Mouse (Mus musculus) embryonic fibroblast, embryonic 13.5 days (primary cell): ENCODE data around the gene Mindy3.

ENCODE experiments used
- CTCF ChIP-seq: IDR thresholded peaks from 2 replicates; pipeline ENCODE4 v1.5.1; 2011; ENCODE audit warnings: mild to moderate bottlenecking, control low read depth, low read length, moderate library complexity, borderline replicate concordance; ENCODE audit not compliant: insufficient read depth
- POLR2A ChIP-seq: IDR thresholded peaks from 2 replicates; pipeline ENCODE4 v1.6.1; 2011; ENCODE audit warnings: low read depth, mild to moderate bottlenecking, control low read depth, low read length, moderate library complexity

DNA sequence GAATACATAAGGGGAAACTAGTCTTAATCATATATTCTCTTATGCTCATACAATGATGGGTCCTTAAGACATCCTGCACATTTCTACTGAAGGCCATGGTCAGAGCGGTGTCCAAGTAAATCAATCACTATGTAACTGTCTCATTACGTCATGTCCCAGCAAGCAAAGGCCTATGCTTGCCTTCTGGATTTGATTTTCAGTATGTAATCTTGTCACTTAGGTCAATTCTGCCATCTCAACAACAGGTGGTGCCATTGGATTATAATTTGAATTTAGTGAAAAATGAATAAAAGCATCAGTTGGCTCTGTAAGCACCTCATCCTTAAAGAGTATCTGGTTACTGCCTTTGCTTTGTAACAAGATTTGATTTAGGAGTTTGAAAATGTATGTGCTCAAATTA lies 18.9 kb upstream of the Mindy3 start:
- TF ChIP-seq CTCF (no peak), POLR2A (no peak)
